Mouse (Mus musculus) liver, embryonic 16.5 days (tissue): ENCODE data around the gene Rapgef2. TPM values are rescaled to one million over a fixed set of nuclear protein-coding genes. Genes with fewer than 3 reads are reported as not detected.

Source experiments
- ATAC-seq: fragments of 200-750 bp; cut with Nextera tagmentation; 2 replicates; pipeline ENCODE4 v1.8.0; 2017; ENCODE audit warnings: low read depth, mild to moderate bottlenecking, moderate number of reproducible peaks, moderate library complexity
- H3K27ac ChIP-seq: fragments of 300-500 bp; sonication (generic); 2 replicates; pipeline ENCODE4 v1.5.1; 2014; ENCODE audit warnings: mild to moderate bottlenecking, low read length
- H3K27me3 ChIP-seq: fragments of 300-500 bp; sonication (generic); 2 replicates; pipeline ENCODE4 v1.6.1; 2014; ENCODE audit warnings: low read depth, low read length, mixed read lengths; ENCODE audit not compliant: control insufficient read depth, insufficient read depth
- H3K36me3 ChIP-seq: fragments of 300-500 bp; sonication (generic); 2 replicates; pipeline ENCODE4 v1.6.1; 2014; ENCODE audit warnings: mild to moderate bottlenecking; ENCODE audit not compliant: control insufficient read depth, insufficient read depth
- H3K4me1 ChIP-seq: fragments of 300-500 bp; sonication (generic); 2 replicates; pipeline ENCODE4 v1.6.1; 2014; ENCODE audit warnings: low read depth, low read length, mixed read lengths; ENCODE audit not compliant: control insufficient read depth
- H3K4me2 ChIP-seq: fragments of 300-500 bp; sonication (generic); 2 replicates; pipeline ENCODE4 v1.6.1; 2014; ENCODE audit warnings: low read depth, low read length, mixed read lengths
- H3K4me3 ChIP-seq: fragments of 300-500 bp; sonication (generic); 2 replicates; pipeline ENCODE4 v1.5.1; 2014; ENCODE audit warnings: low read depth, mild to moderate bottlenecking, low read length
- H3K9ac ChIP-seq: fragments of 300-500 bp; sonication (generic); 2 replicates; pipeline ENCODE4 v1.6.1; 2014; ENCODE audit warnings: low read depth, low read length
- H3K9me3 ChIP-seq: fragments of 300-500 bp; sonication (generic); replicated peaks from 2 replicates; pipeline ENCODE4 v1.6.1; 2016; ENCODE audit warnings: low read length; ENCODE audit not compliant: control insufficient read depth
- WGBS: fragments of 180-500 bp; shearing (Covaris S2); extraction: QIAGEN DNeasy Blood & Tissue Kit; methylation state at CpG from one replicate; pipeline ENCODE4 v1.1.7; 2014; ENCODE audit not compliant: insufficient replicate concordance; 5-methylcytosine and 5-hydroxymethylcytosine counted together
- polyA plus RNA-seq: library from polyadenylated mRNA; unstranded; fragments of >200 nt; fragmentation: Nextera tagmentation; extraction: Ambion mirVana; gene quantifications from 2 replicates; pipeline ENCODE4 v1.2.1, GENCODE M21; 2015

Rapgef2 gene
- polyA plus RNA-seq, 1 experiment from 2014 or later, result 1.4 TPM

DNA sequence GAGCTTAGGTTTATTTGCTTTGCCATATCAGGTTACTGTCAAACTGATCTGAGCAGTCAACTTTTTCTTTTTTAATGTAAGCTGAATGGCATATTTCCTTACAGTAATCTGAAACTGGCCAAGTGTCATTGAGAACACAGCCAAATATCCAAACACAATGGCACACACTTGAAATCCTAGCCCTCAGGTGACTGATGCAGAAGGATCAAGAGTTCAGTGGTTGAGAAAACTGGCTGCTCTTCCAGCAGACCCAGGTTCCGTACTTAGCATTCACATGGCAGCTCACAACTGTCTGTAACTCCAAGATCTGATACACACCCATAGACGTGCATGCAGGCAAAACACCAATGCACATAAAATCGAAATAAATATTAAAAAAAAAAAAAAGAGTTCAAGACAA, 243.3 kb downstream of the Rapgef2 start:
- no peaks in the 10 kb centered on the region for H3K27me3 ChIP-seq
- H3K9ac ChIP-seq, result no peak overlapping the region
- no peaks in the 10 kb centered on the region for H3K4me1 ChIP-seq
- H3K9me3 ChIP-seq, result no peaks in the 10 kb centered on the region
- no peak overlapping the region for H3K4me2 ChIP-seq
- no peak overlapping the region for H3K4me3 ChIP-seq
- 49% methylated on average over 3 of the region's 3 CpGs for WGBS
- no peak for ATAC-seq
- H3K36me3 ChIP-seq, result no peaks in the 10 kb centered on the region
- no peak overlapping the region for H3K27ac ChIP-seq

- Histone ChIP-seq H3K27me3 (no peaks in the 10 kb centered on the region), H3K9ac (no peak overlapping the region), H3K4me1 (no peaks in the 10 kb centered on the region), H3K4me2 (no peak overlapping the region), H3K27ac (no peak overlapping the region), H3K36me3 (no peaks in the 10 kb centered on the region), H3K4me3 (no peak overlapping the region), H3K9me3 (no peaks in the 10 kb centered on the region)
- WGBS, result 28% methylated on average over 2 of the region's 2 CpGs
- ATAC-seq, result no peak
These were observed 246.5 kb downstream of the Rapgef2 start for GRCm38 (mm10) chr3:79039666-79040450.

GRCm38 (mm10) chr3:79039008-79039407, 247.3 kb downstream of the Rapgef2 start:
- WGBS, result 64% methylated on average over 2 of the region's 2 CpGs

GRCm38 (mm10) chr3:79034457-79034856, 251.9 kb downstream of the Rapgef2 start:
- no peak for ATAC-seq
- no peaks in the 10 kb centered on the region for H3K4me1 ChIP-seq

More at GRCm38 (mm10) chr3:79039008-79039407, 247.3 kb downstream of the Rapgef2 start:
- Histone ChIP-seq H3K9ac (no peak overlapping the region), H3K4me3 (no peak overlapping the region), H3K4me2 (no peak overlapping the region), H3K4me1 (no peaks in the 10 kb centered on the region), H3K36me3 (no peaks in the 10 kb centered on the region), H3K27me3 (no peaks in the 10 kb centered on the region), H3K27ac (no peak overlapping the region), H3K9me3 (no peaks in the 10 kb centered on the region)
- no peak for ATAC-seq

DNA sequence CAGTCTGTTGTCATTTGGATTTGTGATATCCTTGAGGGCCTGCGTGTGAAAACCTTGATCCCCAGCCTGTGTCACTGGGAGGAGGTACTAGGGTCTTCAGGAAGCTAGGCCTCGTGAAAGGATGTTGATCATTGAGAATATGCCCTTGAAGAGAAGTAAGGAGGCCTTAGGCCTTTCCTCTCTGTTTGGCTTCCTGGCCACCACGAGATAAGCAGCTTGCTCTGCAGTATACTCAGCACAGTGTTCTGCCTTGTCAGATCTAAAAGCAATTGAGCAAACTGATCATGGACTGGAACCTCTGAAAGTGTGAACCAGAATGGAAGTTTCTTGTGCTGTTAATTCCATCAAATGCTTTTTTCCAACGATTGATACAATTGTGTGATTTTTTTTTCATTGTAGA, 255.5 kb downstream of the Rapgef2 start:
- Histone ChIP-seq H3K9me3 (no peaks in the 10 kb centered on the region), H3K4me1 (no peaks in the 10 kb centered on the region; the same call in 1 of the 2 replicates), H3K4me3 (no peak overlapping the region), H3K4me2 (no peak overlapping the region), H3K36me3 (no peaks in the 10 kb centered on the region), H3K9ac (no peak overlapping the region), H3K27me3 (no peaks in the 10 kb centered on the region), H3K27ac (no peak overlapping the region)
- ATAC-seq, result no peak
- WGBS, result 35% methylated on average over 4 of the region's 4 CpGs

More at GRCm38 (mm10) chr3:79034457-79034856, 251.9 kb downstream of the Rapgef2 start:
- Histone ChIP-seq H3K36me3 (no peaks in the 10 kb centered on the region), H3K27me3 (no peaks in the 10 kb centered on the region), H3K9me3 (no peaks in the 10 kb centered on the region), H3K9ac (no peak overlapping the region), H3K27ac (no peak overlapping the region), H3K4me3 (no peak overlapping the region), H3K4me2 (no peak overlapping the region)
- 67% methylated on average over 2 of the region's 2 CpGs for WGBS

DNA sequence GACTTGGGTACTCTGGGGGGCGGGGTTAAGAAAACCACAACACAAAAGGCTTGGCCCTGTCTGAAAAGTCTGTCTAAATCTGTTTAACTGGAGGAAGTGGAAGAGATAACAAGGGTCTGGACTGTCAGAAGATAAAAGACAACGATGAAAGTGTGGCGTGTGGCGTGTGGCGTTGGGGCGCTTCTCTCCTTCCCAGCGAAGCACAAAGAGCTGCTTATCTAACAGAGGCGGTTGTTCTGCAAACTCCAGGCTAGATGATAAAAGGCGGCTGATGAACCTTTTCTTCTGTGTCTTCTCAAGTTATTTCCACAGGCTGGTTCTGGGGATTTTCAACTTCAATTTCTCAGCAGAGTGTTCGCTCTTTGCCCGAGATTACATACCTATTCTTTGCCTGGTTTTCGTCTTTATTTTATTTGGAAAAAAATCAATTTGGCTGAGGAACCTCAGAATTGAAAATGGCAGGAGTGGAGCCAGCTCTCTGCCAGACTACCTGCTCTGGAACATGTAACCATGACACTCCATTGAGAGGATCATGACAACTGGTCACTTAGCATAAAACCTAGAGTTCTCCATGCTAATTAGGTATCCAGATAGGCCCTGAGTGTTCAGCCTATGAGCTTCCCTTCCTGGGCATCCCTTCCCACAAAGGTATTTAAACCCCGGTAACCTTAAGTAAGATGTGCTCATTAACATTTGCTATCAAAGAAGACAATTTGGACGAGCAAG, 258.0 kb downstream of the Rapgef2 start:
- ATAC-seq, result peak; percentile 81
- no peak overlapping the region for H3K4me2 ChIP-seq

GRCm38 (mm10) chr3:79025983-79026382, 260.3 kb downstream of the Rapgef2 start:
- H3K9ac ChIP-seq, result no peak overlapping the region
- no peaks in the 10 kb centered on the region for H3K36me3 ChIP-seq
- H3K4me3 ChIP-seq, result no peak overlapping the region
- no peaks in the 10 kb centered on the region; the same call in 1 of the 2 replicates for H3K4me1 ChIP-seq
- H3K27ac ChIP-seq, result no peak overlapping the region
- WGBS, result 73% methylated on average over 3 of the region's 3 CpGs
- no peaks in the 10 kb centered on the region for H3K27me3 ChIP-seq
- no peak overlapping the region for H3K4me2 ChIP-seq
- ATAC-seq, result no peak
- no peaks in the 10 kb centered on the region for H3K9me3 ChIP-seq

More for the DNA sequence above, 258.0 kb downstream of the Rapgef2 start:
- Histone ChIP-seq H3K27ac (no peak overlapping the region), H3K9ac (no peak overlapping the region), H3K9me3 (no peaks in the 10 kb centered on the region), H3K4me3 (no peak overlapping the region), H3K4me1 (no peaks in the 10 kb centered on the region; the same call in 1 of the 2 replicates), H3K27me3 (no peaks in the 10 kb centered on the region), H3K36me3 (no peaks in the 10 kb centered on the region)
- 15% methylated on average over 14 of the region's 14 CpGs for WGBS

DNA sequence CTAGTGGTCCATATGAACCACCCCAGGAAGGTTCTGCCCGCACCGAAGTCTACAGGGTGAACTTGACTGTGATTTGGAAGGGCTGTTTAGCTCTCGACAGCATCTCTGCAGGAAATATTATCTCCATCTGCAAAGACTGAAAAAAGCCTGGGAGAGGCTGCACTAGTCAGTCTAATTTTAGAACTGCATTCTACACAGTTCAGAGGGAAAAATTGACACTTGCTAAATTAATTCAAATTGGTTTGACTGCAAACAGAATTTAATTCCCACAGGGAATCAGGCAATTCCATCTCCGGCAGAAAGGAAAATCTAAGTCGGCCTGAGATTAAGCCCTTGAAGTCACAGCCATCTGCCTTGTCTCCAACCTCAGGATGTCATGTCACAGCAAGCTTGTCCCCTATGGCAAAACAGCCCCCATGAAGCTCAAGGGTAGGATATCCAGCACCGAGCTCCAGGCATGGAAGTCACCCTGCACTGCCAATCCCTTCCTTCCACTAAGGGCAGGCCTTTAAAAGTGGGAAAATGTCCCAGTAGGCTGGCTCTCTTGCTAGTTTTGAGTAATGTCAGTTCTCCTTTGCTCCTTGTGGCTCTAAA, 262.5 kb downstream of the Rapgef2 start:
- Histone ChIP-seq H3K4me3 (no peak overlapping the region), H3K4me1 (no peaks in the 10 kb centered on the region; the same call in 1 of the 2 replicates), H3K27ac (no peak overlapping the region), H3K4me2 (no peak overlapping the region), H3K27me3 (no peaks in the 10 kb centered on the region), H3K36me3 (no peaks in the 10 kb centered on the region), H3K9me3 (no peaks in the 10 kb centered on the region), H3K9ac (no peak overlapping the region)
- WGBS, result 57% methylated on average over 6 of the region's 6 CpGs
- no peak for ATAC-seq
